Mouse (Mus musculus) stomach, postnatal 0 days (tissue): ENCODE measurements around the gene Degs1.

ENCODE experiments used
- CTCF ChIP-seq: IDR thresholded peaks from 2 replicates; pipeline ENCODE4 v1.5.1; 2016; ENCODE audit warnings: antibody characterized with exemption, low read depth, mild to moderate bottlenecking, moderate library complexity
- EP300 ChIP-seq: optimal IDR thresholded peaks from 2 replicates; pipeline ENCODE3; 2016; ENCODE audit warnings: antibody characterized with exemption

- TF ChIP-seq CTCF (no peak), EP300 (no peak)
Measured at GRCm38 (mm10) chr1:182254618-182255017, 28.0 kb downstream of the Degs1 start.
